Comparison of ENCODE assay signal across 8 mouse cellular contexts in genomic region chr1:58503793-58504370, GRCm38 (mm10). TPM values are rescaled to one million over a fixed set of nuclear protein-coding genes. Genes with fewer than 3 reads are reported as not detected.
DNase-seq lines count a peak whose midpoint lies in the region; ATAC-seq and TF ChIP-seq lines count a peak whose summit lies in the region.

No protein-coding gene starts in this region.

- H3K4me1 ChIP-seq in kidney, adult 2 months (ENCODE audit: control insufficient read depth, insufficient read depth, low read length), result peaks cover 5% of the 10 kb centered on the region; the same call in 1 of the 2 replicates
- no peaks in the 10 kb centered on the region for H3K4me1 ChIP-seq in hindbrain, embryonic 11.5 days (replicated peaks; ENCODE audit: control insufficient read depth, insufficient read depth, low read length)
- H3K4me1 ChIP-seq in midbrain, embryonic 13.5 days (replicated peaks), result peaks cover 20% of the 10 kb centered on the region

- H3K9me3 ChIP-seq in hindbrain, embryonic 11.5 days (ENCODE audit: control insufficient read depth, low read length), result peaks cover 9% of the 10 kb centered on the region; the same call in 1 of the 2 replicates
- peaks cover 19% of the 10 kb centered on the region for H3K9me3 ChIP-seq in midbrain, embryonic 13.5 days

- intact Hi-C loops in left cerebral cortex, postnatal 14 days (cut with DNase I), result no loop called here

- peak overlapping the region; percentile 84 for H3K4me2 ChIP-seq in hindbrain, embryonic 11.5 days (replicated peaks; ENCODE audit: low read depth, low read length)
- peak overlapping the region; percentile 83 for H3K4me2 ChIP-seq in midbrain, embryonic 13.5 days (replicated peaks)

- WGBS in kidney, adult 2 months, result 22% methylated on average over 9 of the region's 9 CpGs
- WGBS in hindbrain, embryonic 11.5 days, result 35% methylated on average over 9 of the region's 9 CpGs
- WGBS in midbrain, embryonic 13.5 days, result 28% methylated on average over 9 of the region's 9 CpGs

- no peak for DNase-seq in kidney, adult 2 months
- no peak for DNase-seq in kidney, adult 8-10 months
- peak; percentile 18 for DNase-seq in R1 (ENCODE audit: low read depth, low spot score)
- no peak for DNase-seq in hindbrain, embryonic 11.5 days (ENCODE audit: low spot score)
- no peak for DNase-seq in left cerebral cortex, postnatal 14 days (ENCODE audit: low spot score in 2 of 2)
- no peak for DNase-seq in frontal cortex, postnatal 25 days (ENCODE audit: low spot score in 2 of 2)

- H3K27ac ChIP-seq in kidney, adult 2 months (ENCODE audit: insufficient read depth, low read depth, low read length), result no peak overlapping the region
- H3K27ac ChIP-seq in hindbrain, embryonic 11.5 days (ENCODE audit: low read depth, low read length), result no peak overlapping the region; the same call in 1 of the 2 replicates
- peak overlapping the region; percentile 86 for H3K27ac ChIP-seq in midbrain, embryonic 13.5 days

- peak overlapping the region; percentile 64 for H3K4me3 ChIP-seq in kidney, adult 2 months (ENCODE audit: insufficient read depth, low read depth, low read length)
- peak overlapping the region; percentile 95 for H3K4me3 ChIP-seq in hindbrain, embryonic 11.5 days (ENCODE audit: low read depth, low read length)
- peak overlapping the region; percentile 99 for H3K4me3 ChIP-seq in midbrain, embryonic 13.5 days (replicated peaks)

- no peak for TF ChIP-seq CTCF in kidney, adult 2 months (conservative IDR thresholded peaks at IDR 0.05; ENCODE audit: insufficient read depth, insufficient read length, low read depth, low read length)

- peak overlapping the region; percentile 92 for H3K9ac ChIP-seq in hindbrain, embryonic 11.5 days (ENCODE audit: low read depth, low read length)
- peak overlapping the region; percentile 94 for H3K9ac ChIP-seq in midbrain, embryonic 13.5 days (replicated peaks)

- H3K27me3 ChIP-seq in kidney, adult 2 months (replicated peaks; ENCODE audit: control insufficient read depth, insufficient read depth, low read length), result no peaks in the 10 kb centered on the region
- H3K27me3 ChIP-seq in hindbrain, embryonic 11.5 days (ENCODE audit: control insufficient read depth, insufficient read depth, low read length), result no peaks in the 10 kb centered on the region
- no peaks in the 10 kb centered on the region for H3K27me3 ChIP-seq in midbrain, embryonic 13.5 days

- H3K36me3 ChIP-seq in kidney, adult 2 months (ENCODE audit: control insufficient read depth, insufficient read depth, low read length), result no peaks in the 10 kb centered on the region; the same call in 1 of the 2 replicates
- H3K36me3 ChIP-seq in hindbrain, embryonic 11.5 days (ENCODE audit: control insufficient read depth, insufficient read depth, low read length), result no peaks in the 10 kb centered on the region
- peaks cover 32% of the 10 kb centered on the region for H3K36me3 ChIP-seq in midbrain, embryonic 13.5 days

- no peak for TF ChIP-seq POLR2A in kidney, adult 2 months (IDR thresholded peaks at IDR 0.05; ENCODE audit: low read depth, low read length)

- ATAC-seq in hindbrain, embryonic 11.5 days (ENCODE audit: low FRiP score), result peak; percentile 1; the same call in 1 of the 2 replicates
- no peak for ATAC-seq in midbrain, embryonic 13.5 days
- ATAC-seq in granulocyte monocyte progenitor cell, adult 5-6 weeks (replicated peaks; ENCODE audit: poor library complexity, severe bottlenecking), result no peak

RNA-seq across cellular contexts. Expression of gene Orc2, which starts 1.0 kb away (rescaled TPM):
- 7.0 and 8.7 TPM in 2 replicates for polyA plus RNA-seq in kidney, adult 2 months (2012; rRNA removed)
- 42.1 and 45.2 TPM in 2 replicates for polyA plus RNA-seq in hindbrain, embryonic 11.5 days (2014; fragmentation: Nextera tagmentation; extraction: Ambion mirVana)
- 24.6 and 24.7 TPM in 2 replicates for polyA plus RNA-seq in midbrain, embryonic 13.5 days (2015; fragmentation: Nextera tagmentation; extraction: Ambion mirVana)
- 10 to 100 TPM; 21.6 to 23.1 TPM for total RNA-seq in left cerebral cortex, postnatal 14 days (2021)
- 30.3 and 35.4 TPM in 2 replicates for total RNA-seq in granulocyte monocyte progenitor cell, adult 5-6 weeks (2014; fragmentation: Nextera tagmentation)
- 71.1 and 79.5 TPM in 2 replicates for total RNA-seq in granulocyte monocyte progenitor cell, adult 5-6 weeks (2017)

RNA-seq across cellular contexts. Expression of gene Ppil3, which starts 58.6 kb away (rescaled TPM):
- 18.4 and 25.5 TPM in 2 replicates for polyA plus RNA-seq in kidney, adult 2 months (2012; rRNA removed)
- 56.4 and 59.2 TPM in 2 replicates for polyA plus RNA-seq in hindbrain, embryonic 11.5 days (2014; fragmentation: Nextera tagmentation; extraction: Ambion mirVana)
- polyA plus RNA-seq in midbrain, embryonic 13.5 days (2015; fragmentation: Nextera tagmentation; extraction: Ambion mirVana), result 52.0 and 53.7 TPM in 2 replicates
- 10 to 100 TPM; 22.4 to 25.1 TPM for total RNA-seq in left cerebral cortex, postnatal 14 days (2021)
- total RNA-seq in granulocyte monocyte progenitor cell, adult 5-6 weeks (2014; fragmentation: Nextera tagmentation), result 53.0 and 77.8 TPM in 2 replicates
- total RNA-seq in granulocyte monocyte progenitor cell, adult 5-6 weeks (2017), result 87.0 and 141 TPM in 2 replicates

RNA-seq across cellular contexts. Expression of gene Nif3l1, which starts 58.9 kb away (rescaled TPM):
- 19.7 and 21.3 TPM in 2 replicates for polyA plus RNA-seq in kidney, adult 2 months (2012; rRNA removed)
- polyA plus RNA-seq in hindbrain, embryonic 11.5 days (2014; fragmentation: Nextera tagmentation; extraction: Ambion mirVana), result 67.2 and 69.8 TPM in 2 replicates
- 61.2 and 62.6 TPM in 2 replicates for polyA plus RNA-seq in midbrain, embryonic 13.5 days (2015; fragmentation: Nextera tagmentation; extraction: Ambion mirVana)
- 10 to 100 TPM; 17.8 to 18.9 TPM for total RNA-seq in left cerebral cortex, postnatal 14 days (2021)
- total RNA-seq in granulocyte monocyte progenitor cell, adult 5-6 weeks (2014; fragmentation: Nextera tagmentation), result 17.0 and 28.4 TPM in 2 replicates
- total RNA-seq in granulocyte monocyte progenitor cell, adult 5-6 weeks (2017), result 36.9 and 48.7 TPM in 2 replicates
